Mouse (Mus musculus) spleen, postnatal 0 days (tissue): ENCODE results near the gene Ell2. TPM values are rescaled to one million over a fixed set of nuclear protein-coding genes. Genes with fewer than 3 reads are reported as not detected.

Experiments
- polyA plus RNA-seq: library from polyadenylated mRNA; unstranded; fragments of >200 nt; fragmentation: Nextera tagmentation; extraction: Ambion mirVana; gene quantifications from 2 replicates; pipeline ENCODE4 v1.2.1, GENCODE M21; 2015

Ell2 gene
- 15.8 and 18.4 TPM in 2 replicates for polyA plus RNA-seq

GRCm38 (mm10) chr13:75706457-75706856 lies at the start of gene Ell2:
TSS of gene Ell2 (plus strand) at chr13:75706757.

Other genes starting within 250 kb of the Ell2 start
- 64.1 and 89.8 TPM in 2 replicates for gene Glrx, start 133.1 kb downstream of the Ell2 start, polyA plus RNA-seq
- 7.0 and 7.9 TPM in 2 replicates for gene Rhobtb3, start 237.2 kb downstream of the Ell2 start, polyA plus RNA-seq